Mouse (Mus musculus) CD8-positive naive resting alpha-beta T cell, adult 2 months (primary cell): ENCODE data around the gene Pgm5.

Source experiments
- DNase-seq, 2 experiments: peaks; one replicate each; pipeline ENCODE4 v3.0.0; 2022; ENCODE audit warnings: low read depth in 2 of 2, low spot score in 2 of 2

Gene Pgm5

DNA sequence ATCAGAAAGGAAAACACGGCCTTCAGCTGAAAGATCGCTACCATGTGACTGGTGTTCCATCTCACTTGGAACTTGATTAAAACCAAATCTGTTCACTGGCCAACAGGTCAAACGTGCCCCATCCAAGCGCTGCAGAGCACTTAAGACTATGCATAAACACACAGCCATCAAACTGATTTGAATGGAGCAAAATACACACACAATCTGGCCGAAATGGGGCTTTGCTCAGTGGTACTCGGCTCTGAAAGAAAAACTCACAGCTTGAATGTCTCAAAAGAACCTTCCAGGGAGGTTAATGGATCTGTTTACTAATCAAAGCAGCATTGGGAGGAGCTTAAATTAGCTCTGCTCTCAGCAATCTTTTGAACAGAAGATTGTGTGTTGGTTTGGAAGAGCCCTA is 81.7 kb downstream of the Pgm5 start:
- no peak for DNase-seq

DNA sequence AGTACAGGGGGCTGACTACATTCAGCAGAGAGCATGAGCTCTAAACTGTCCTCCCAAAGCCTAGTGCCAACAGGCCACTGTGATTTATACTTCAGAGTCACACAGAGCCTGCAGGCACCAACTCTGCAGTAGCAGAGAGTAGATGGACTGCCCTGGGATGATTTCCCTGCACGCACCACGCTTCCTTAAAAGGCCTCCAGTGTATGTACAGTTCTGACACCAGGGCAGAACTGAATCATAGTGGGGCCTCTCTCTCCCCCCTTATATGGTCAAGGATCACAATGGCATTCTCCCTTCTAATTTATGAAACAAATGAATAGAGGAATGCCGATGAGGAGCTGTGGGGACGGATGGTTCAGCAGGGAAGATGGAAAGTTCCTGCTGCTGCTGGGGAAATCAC is 91.3 kb downstream of the Pgm5 start:
- no peak for DNase-seq

DNA sequence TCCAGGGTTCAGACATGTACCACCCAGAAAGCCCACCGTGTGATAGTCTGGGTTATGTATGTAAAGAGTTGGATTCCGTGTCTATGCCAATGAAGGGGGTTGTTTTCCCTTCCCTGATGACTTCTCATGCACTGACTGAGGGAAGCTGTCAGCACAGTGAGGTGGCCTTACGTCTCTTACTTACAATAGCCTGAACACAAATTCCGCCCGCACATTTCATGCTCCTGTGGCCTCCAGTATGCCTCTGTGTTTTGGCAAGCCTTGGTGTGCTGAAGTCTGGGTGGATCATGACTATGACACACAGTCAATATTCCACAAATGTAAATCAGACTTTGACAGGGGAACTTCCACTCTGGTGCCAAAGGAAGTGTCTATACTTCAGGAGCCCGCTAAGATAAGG is 94.3 kb downstream of the Pgm5 start:
- no peak for DNase-seq

DNA sequence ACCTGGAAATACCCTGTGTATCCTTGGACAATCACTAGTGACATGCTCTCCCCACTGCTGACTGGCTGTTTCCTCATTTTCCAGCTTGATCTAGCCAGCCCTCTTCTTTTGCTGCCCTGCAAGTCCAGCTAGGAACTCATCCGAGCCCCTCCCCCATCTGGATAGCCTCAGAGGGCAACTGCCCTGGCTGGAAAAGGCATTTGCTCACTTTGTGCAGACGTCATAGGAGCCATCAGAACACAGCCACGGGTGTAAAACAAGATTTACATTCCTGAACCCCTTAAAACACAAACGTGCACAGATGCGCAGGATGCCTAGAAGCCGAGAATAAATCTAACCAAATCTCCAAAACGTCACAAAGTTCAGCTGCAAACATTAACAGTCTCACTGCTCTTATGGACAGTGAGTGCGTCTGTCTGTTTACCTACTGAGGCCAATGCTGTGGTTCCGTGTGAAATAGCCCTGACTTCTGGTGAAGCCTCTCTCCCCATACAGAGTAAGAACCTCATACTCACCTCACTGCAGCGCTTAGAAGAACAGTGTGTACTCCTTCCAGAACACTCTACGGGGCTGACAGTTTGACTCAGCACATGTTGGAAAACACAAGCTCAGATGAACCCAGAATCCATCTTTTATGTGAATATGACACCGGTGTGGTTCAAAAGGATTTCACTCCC is 99.0 kb downstream of the Pgm5 start:
- DNase-seq, result no peak

DNA sequence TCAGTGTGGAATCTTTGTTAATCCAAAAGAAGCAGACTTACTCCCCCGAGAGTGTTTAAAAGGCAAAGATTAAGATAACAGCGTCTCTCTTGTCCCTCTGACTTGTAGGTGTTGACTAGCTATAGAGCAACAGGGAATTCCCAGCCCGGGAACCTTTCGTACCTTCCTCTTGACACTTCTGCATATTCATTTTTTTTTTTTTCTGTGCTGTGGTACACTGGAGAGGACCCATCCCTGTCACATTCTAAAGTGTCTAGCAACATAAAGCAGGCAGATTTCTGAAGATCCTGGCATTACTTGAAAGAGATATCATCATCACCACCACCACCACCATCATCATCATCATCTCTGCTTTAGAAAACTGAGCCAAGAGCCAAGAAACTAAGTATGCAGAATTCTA is 105.0 kb downstream of the Pgm5 start:
- no peak for DNase-seq

DNA sequence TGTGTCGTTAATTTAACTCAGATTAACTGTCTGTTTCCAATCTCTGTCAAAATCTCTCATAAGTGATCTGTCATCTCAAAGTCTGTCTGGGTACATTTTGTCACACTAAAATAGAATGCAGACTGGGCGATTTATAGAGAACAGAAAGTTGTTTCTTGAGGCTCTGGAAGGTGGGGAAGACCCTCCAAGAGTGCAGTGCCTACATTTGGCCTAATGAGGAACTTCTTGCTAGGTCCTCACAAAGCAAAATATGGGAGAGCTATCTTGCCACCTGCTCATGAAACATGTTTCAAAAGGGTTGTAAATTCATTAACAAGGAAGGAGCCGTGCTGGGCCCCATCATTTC is 107.2 kb downstream of the Pgm5 start:
- DNase-seq, result no peak

DNA sequence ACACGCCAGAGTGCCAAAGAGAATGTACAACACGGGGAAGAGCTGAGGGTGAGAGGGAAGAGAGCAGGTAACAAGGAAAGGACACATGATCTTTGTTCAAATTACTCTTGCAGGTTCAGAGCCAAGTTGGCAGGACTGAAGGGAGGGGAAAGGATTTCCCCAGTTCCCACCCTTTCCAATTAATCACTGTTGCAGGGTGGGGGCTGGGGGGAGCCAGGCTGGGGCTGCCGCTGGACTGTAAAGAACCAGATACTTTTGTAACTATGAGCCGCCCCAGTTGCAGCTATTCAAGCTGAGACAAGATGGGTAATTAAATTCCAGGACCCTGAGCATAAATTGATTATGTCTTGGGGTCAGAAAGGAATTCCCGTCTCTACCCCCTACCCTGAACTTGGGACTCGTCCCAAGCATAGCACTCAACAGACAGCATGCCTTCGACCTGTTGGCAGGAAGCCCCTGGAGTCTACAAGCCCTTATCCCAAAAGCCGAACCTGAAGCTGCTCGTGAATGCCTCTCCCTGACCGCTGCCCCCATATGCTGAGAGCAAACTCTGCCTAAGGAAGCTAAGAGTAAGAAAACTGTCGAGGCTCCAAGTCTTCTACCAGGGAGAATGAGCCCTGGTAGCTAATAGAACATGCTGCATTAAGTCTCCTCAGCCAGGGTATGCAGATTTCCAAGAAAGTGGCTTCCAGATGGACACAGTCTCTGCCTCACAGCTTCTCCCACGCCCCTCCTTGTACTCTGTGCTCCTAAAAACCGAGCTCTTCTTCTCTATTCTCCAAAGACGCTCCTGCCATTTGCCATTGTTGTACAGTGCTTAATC is 107.8 kb downstream of the Pgm5 start:
- no peak for DNase-seq

DNA sequence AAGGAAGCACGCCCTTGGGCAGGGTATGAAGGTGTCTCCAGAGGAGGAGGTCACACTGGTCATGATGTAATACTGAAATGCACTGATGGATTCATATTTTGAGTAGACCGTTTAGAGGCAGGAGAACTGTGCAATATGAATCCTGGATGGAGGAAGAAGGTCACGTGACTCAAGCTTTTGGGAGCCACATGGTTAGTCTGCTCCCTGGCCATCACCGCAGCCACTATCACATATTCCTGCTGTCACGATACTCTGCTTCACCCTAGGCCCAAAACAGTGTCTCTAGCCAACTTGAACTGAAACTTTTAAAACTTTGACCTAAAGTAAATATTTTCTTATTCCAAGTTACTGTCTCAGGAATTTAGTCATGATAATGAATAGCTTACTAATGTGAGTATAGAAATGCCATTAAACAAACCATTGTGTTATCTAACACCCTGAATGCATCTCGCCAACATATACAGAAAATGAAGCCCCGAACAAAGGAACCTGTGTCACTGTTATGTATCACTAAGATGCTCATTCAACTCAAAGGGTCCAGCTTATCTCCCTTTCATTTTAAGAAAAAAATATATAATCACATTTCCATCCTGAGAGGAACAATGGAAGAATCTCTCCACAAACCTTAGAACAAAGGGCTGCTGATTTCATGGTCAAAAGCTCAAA is 108.6 kb downstream of the Pgm5 start:
- no peak for DNase-seq

DNA sequence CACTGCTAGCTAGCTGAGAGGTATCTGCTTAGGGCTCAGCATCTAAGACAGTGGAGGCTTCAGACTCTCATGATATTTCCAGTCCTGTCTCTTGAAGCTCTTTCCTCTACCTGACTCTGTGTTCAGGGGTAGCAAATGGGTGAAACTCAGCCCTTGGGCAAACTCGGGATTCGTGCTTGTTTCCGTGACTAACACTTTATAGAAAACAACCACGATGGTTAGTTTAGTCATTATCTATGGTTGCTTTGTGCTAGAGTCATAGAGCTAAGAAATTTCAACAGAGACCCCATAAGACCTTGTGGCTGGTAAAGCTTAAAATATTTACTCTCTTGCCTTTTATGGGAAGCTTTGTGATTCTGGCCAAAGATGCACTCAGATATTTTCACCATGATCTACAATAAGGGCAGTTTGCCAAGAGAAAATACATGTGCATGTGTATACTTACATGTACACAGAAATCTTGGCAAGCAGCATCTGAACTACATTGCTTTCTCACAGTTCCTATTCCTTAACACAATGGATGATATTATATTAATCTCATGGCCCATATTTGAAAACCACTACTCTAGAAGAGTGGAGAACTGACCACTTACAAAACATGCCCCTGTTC is 115.3 kb downstream of the Pgm5 start:
- no peak for DNase-seq

DNA sequence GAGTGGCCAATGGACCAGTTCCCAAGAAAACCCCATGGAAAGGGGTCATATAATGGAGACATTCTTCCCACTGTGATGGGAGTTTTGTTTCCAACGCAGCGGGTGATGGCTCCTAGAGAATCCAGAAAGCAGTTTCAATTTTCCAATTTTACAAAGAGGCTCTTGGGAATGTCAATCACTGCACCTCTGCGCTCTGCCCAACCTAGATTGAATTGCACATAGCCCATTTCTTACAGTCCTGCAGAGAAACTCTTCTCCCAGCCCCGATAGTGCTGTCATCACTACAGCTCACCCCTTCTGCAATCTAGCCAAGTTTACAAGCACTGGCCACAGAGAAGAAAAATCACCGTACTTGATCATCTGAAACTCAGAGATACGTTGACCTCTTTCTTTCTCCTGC is 119.0 kb downstream of the Pgm5 start:
- DNase-seq, result no peak

DNA sequence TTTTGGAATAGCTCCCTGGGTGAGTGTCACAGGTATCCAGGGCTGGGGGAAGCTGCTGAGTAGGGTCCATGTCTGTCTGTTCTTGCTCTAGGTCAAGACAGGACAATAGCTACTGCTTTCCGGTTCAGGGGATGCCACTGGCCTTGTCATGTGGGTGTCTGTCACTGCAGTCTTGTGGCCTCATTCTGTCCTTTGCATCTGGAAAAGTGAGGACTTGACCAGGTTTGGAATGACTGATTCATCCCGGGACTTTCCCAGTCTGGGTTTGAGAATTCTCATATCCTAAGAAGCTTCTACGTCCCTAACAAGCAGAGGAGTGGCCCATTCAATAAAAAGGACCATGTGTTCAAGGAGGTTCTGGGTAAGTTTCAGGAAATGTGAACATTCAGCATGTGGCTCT is 122.9 kb downstream of the Pgm5 start:
- DNase-seq, result no peak

DNA sequence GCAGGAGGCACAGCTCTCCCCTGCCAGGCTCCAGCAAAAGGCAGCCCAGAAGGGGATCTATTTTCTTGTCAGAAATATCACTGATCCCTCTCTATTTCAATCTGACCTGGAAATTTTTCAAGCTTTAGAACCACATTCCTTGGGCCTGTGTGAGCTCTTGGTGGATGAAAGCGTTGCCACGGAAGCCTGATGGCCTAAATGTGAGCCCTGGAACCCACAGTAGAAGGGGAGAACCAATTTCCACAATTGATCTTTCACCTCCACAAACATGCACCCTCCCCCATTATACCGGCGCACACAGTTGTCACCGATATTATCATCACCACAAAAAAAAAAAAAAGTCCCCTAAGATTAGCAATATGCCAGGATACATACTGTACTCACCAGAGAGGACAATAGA is 123.6 kb downstream of the Pgm5 start:
- no peak for DNase-seq

DNA sequence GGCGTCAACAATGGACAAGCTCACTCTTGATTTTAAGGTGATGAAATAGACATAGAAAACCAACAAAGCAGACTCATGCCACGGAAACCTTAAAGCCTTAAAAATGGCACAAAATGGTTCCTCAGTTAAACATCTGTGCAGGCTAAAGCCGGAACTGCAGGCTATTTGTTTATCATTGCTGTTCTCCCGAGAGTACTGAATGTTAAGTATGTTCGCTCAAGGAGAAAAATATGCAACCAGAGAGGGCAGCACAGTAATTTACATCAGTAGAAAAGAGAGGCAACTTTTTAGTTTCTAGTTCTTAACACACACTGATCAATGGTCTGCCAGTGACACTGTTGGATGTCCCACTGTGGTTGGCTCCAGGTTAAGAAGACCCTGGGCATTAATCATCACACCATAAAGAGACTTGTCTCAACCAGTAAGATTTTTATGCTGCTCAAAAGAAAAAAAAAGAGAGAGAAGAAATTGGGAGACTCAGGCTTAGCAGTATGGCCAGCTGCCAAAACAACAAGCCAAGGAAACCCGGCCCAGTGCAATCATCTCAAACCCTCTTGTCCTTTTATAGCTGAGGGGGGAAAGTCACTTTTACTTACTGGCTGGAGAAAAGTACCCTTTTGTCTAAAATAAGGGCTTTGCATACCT is 126.0 kb downstream of the Pgm5 start:
- no peak for DNase-seq

DNA sequence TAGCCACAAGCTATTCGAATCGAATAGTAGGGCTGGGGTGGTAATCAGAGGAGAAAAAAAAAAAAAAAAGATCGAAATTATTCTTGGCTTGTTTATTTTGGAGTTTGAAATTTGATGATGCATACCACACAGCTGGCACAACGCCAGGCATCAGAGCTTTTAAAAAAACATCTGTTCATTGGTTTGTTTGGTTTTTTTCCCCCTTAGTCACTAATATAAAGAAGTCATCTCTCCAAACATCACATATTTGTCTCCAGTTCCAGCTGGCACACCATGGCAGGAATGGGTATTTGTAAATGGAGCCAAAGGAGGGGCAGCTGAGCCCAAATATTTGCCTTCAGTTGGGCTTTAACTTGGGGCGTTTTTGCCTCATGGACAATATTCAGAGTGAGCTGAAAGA is 131.0 kb downstream of the Pgm5 start:
- DNase-seq, result no peak

DNA sequence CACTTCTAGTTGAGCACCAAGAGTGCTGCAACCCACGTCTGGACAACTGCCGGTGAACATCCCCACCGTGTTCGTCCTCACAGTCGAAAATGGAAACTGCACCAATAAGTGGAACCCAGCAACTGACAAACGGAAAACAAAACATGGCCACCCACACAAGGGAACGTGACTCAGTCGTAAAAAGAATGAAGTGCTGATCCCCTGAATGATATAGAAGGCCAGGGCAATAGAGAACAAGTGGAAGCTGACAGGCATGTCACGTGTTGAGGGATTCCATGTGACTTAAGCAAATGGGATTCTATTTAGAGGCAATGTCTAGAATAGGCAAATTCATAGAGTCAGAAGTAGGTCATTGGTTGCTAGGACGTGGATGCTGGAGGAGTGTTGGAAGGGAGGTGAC is 137.3 kb downstream of the Pgm5 start:
- DNase-seq, result no peak

DNA sequence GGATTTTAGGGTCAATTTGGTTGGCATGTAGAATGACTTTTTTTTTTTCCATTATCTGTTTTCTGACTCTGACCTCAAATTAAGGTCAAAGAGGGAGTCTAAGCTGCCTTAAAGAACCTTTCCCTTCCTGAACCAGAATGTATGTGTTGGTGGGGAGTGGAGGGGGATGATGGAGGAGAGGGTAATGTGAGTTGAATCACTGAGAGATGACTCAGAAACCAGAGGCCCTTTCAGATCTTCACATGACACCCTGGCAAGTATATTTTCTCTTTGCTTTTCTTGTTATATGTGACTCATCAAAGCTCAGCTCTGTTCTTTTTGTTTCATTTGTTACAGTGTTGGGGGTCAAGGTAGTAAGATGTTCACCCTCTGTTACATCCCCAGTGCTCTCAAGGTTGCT is 141.2 kb downstream of the Pgm5 start:
- no peak for DNase-seq

DNA sequence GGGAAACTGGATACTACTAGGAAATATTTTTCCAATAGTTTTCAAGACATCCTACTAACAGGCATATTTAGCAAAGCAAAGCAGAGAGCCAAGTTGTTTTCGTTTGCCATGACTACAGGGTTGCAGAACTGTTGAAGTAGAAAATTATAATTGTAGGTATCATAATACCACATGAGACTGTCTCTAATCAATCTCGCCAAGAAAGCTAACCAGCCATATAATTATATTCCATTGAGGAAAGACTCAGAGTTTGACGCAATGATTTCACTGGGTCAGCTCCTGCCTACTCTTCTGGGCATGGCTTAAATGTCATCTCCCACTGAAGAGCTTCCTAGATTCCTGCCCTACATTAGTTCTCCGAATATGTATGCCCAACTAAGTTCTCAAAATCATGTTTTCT is 142.2 kb downstream of the Pgm5 start:
- no peak for DNase-seq

DNA sequence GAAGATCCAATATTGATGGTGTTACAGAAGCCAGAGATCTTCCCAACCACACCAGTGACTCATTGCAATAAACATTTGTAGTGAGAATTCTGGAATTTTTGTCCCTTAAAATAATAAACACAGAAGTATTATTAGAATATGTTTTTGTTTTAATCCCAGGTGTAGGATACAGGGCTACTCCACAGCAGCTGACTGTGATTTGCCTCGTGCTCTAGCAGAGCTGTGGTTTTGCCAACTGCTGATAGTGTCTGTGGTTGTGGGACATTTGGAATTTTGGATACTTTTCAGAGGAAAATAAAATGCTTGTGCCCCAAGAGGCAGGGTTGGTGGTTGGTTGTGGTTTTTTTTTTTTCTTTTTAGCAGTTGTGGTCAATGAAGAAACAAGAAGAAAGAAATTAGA is 143.6 kb downstream of the Pgm5 start:
- no peak for DNase-seq

DNA sequence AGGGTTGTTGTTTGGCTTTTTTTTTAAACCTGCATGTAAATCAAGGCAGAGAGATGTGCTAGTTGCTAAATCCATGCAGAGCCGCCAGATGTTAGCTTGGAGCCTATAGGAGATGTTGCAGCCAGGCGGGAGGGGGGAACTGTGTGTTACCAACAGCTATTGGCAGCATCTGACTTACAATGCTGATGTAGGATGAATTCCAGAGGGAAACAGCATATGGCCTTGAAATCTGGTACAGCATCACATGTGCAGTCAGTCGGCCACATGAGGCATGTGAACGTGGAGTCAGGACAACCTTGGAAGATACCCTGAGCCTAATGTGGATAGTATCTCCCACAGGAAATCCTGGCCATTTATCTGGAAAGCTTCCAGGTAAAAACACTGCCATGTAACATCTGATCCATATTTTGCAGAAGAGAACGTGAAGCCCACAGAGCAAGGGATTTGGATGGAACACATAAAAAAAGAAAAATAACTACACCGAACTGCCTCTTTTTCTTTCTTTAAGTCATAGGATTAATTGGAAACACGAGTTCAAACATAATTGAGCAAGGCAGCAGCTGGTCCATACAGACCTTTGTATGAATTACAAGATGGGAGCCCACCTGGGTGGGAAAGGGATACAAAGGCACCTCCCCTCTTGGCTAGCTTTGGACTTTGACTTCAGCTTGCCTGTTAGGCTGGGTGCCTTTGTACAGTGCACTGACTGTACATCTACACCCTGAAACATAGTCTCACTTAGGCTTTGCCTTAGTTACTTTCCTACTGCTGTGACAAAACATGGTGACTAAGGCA is 145.2 kb downstream of the Pgm5 start:
- no peak for DNase-seq

DNA sequence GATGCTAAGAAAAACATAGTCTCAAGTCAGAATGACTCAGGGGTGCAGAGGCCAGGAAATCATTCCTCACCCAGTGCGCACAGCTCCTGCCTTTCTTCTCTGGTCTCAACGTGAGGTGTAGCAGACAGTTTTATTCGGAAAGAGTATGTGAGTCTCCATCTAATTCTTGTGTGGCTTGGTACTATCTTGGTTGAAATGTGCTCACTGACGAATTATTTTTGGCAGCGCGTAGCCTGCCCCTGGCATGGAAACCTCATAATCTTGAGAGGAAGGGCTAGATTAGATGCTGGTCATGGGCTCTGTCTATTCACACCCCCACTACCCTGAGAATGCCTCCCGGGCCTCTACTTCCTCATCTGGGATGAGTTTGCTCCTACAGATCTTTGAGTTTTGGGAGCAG is 153.6 kb downstream of the Pgm5 start:
- DNase-seq, result no peak
